Mouse (Mus musculus) frontal cortex, postnatal 14 days (tissue): ENCODE data around the gene Caskin2.

Experiments used
- DNase-seq, 2 experiments: peaks; one replicate each; pipeline ENCODE4 v3.0.0; 2022; ENCODE audit warnings: low spot score in 2 of 2

Caskin2 gene

DNA sequence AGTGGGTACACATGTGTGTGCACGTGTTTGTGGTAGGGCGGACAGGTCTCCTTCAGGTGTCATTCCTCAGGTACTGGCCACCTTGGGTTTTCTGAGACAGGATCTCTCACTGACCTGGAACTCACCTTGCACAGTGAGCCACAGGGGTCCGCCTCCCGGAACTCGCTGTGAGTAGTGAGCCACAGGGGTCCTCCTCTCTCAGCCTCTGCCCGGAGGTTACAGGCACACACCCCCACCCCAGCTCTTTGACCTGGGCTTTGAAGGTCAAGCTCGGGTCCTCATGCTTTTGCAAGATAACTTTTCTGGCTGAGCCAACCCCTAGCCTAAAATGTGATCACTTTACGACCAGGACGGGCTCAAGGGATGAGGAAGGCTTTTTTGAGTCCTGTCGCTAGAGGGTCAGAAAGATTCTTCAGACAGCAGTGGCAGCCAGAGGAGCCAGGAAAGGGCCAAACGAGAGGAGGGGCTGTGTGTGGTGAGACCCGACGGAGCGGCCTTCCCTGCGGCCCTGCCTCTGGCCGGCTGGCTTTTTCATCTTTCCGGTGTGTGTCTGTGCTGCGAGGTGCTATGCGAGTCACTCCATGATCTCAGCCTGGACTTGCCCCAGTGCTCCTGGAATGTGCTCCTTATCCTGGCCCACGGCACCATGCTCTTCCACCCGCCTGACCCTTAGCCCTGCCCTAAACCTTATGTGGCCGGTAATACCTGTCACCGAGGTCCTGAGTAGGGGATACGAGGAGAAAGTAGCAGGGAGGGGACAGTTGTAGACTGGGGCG is 17.3 kb upstream of the Caskin2 start:
- DNase-seq: no peak

DNA sequence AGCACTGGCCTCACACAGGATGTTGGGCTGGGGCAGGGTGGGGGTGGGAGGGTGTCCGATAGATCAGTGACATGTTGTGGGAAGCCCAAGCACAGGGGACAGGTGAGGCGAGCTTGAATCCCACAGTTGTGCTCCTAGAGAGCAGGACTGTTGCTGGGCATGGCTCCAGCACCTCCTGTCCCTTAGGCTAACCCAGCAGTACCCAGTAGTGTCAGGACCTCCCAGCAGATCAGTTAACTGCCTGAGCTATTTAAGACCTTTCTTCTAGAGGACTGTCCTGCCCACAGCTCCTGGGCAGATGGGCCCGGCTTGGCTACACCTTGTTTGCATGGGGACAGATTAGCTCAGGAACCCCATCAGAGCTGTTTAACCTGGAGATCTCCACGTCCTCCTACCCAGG is 15.6 kb upstream of the Caskin2 start:
- DNase-seq: no peak

DNA sequence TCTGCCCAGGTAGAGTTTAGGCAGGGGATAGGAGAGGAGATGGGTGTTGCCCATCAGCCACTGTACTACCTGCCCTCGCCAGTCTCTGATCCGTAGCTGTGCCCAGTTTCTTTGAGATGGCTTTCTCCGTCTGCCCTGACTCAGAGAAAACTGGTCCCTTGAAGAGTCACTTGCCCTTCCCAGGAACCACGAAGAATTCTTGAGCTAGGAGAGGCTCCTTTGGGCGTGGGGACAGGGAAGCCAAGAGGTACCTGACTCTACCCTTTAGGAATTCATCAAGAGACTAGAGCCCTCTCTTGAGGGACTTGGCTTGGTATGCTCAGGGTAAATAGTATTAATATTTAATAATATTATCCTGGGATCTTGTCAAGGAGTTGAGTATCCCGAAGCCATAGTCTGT is 14.2 kb upstream of the Caskin2 start:
- no peak for DNase-seq

DNA sequence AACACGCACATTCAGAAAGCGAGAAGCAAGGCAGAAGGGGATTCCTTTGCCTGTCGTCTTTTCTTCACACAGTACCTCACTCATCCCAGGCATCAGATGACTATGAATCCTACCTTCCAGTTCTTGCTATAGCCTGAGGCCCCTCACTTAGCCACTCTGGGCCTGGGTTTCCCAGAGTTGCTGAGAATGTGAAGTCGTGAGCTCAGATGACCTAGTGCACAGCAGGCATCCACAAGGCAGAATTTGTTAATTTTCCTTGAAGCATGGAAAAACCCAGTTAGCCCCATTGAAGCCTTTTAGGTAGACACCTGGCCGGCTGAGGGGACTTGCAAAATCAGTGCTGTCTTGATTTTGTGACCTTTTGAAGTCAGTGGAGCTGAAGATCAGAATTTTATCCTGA is 13.0 kb upstream of the Caskin2 start:
- DNase-seq: no peak

DNA sequence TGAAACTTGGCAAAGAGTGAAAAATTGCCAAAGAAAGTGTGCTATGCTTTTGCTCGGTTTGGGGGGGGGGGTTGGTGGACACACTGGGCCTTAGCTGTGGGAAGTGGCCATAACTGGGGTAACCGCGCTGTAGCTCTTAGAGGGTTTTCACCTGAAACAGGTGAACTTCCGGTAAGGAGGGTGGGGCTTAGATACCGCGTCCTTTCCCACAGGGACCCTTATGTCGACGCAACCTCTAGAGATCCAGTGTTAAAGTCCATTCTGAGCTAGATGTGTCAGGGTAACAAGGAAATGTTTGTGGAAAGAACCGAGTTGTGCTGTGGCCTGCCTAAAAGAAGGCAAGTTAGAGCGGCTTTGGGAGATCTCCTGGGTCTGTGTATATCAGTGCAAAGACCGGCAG is 11.4 kb upstream of the Caskin2 start:
- no peak for DNase-seq

DNA sequence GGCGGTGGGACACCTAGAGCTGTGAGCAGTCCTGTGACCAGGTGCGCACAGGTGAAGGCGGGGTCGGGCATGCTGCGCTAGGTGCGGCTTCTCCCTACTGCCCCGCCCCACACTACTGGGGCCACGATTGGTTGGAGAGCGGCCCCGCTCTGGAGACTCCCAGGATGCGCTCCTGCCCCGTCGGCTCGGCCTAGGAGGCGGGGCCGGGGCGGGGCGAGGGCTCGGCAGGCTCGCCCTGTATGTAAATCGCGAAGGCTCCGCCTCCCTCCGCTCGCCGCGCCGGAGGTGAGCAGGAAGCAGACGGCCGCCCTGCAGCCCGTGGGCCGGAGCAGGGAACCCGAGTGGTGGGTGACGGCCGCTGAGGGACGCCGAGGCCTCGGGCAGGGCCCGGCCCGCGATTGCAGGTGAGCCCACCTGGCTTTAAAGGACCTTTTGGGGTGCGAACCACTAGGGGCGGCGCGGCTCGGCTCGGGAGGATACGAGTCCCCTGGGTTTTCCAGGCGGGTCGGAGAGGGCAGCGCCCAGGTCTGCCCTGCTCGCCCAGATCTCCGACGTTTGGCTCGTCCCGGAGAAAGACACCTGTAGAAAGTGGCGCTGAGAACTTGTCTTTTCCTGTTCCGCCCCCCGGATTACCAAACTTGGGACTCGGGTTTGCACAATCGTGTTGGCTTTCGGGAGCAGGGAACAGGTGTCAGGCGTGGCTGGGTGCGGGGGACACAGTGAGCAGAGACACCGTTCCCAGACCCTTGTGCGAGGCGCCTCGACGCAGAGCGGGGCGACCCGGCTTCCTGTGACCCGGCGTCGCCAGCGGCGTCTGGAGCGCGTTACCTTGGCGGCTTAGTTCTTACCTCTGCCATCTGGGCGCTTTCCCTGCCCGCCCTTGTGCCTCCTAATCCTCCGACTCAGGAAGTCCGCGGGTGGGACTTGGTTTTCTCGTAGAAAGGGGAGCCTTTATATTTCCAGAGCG is 10.6 kb upstream of the Caskin2 start, which contains the start of gene Llgl2:
Gene Llgl2, plus strand, starts transcription at position 276 of the 967 bp plus-strand sequence.
- DNase-seq: no peak

DNA sequence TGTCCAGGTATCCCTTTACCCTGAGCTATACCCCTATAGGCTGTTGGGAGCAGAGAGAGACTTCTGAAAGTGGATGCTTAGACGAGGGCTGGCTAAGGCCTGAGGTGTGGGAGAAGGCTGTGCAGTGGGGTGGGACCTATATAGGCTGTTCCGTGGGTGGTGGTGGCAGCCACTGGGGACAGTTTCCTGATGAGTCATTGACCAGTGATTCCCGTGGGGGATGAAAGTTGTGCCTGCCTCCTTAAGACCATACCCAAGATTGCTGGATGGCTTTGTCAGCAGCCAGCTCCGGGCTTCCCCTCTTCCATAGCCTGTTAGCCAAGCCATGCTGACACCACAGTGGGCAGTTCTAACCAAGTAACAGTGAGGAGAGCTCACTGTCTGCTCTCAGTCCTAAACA is 7.6 kb upstream of the Caskin2 start:
- no peak for DNase-seq

DNA sequence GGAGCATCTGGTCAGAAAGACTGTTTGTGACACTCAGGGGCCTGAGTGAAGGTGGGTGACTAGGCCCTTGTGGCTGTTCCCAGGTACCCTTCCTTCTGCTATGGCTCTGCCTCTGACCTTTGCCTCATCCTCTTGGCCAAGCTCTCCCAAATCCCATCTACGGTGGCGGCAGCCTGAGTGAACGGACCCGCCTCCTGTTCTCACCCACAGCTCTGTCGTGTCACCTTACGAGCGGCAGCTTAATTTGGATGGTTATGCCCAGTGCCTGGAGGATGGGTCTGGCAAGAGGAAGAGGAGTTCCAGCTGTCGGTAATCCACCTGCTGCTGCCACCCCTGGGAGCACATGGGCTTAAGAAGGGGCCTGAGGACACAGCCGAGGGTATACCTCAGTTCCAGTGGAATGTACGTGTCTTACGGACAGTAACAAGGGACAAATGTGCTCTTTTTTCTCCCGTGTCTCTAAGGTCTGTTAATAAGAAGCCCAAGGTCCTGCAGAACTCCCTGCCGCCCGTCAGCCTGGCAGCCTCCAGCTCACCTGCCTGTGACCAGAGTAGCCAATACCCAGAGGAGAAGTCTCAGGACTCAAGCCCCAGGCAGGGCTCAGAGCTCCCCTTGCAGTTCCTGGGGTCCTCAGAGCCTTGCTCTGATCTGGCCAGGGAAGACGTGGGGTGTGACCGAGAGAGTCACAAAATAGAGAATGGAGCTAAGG is 6.6 kb upstream of the Caskin2 start:
- no peak for DNase-seq

DNA sequence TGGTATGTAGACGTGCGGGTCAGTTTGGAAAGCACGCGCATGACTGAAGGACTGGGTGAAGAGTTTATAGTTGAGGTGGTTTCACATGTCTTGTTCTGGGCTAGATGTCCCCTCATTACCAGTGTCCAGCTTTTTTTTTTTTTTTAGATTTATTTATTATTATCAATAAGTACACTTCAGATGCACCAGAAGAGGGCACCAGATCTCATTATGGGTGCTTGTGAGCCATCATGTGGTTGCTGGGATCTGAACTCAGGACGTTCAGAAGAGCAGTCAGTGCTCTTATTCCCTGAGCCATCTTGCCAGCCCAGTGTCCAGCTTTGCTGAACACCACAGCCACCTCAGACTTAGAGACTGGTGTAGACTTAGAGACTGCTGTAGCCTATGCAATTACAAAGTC is 3.9 kb upstream of the Caskin2 start:
- no peak for DNase-seq

DNA sequence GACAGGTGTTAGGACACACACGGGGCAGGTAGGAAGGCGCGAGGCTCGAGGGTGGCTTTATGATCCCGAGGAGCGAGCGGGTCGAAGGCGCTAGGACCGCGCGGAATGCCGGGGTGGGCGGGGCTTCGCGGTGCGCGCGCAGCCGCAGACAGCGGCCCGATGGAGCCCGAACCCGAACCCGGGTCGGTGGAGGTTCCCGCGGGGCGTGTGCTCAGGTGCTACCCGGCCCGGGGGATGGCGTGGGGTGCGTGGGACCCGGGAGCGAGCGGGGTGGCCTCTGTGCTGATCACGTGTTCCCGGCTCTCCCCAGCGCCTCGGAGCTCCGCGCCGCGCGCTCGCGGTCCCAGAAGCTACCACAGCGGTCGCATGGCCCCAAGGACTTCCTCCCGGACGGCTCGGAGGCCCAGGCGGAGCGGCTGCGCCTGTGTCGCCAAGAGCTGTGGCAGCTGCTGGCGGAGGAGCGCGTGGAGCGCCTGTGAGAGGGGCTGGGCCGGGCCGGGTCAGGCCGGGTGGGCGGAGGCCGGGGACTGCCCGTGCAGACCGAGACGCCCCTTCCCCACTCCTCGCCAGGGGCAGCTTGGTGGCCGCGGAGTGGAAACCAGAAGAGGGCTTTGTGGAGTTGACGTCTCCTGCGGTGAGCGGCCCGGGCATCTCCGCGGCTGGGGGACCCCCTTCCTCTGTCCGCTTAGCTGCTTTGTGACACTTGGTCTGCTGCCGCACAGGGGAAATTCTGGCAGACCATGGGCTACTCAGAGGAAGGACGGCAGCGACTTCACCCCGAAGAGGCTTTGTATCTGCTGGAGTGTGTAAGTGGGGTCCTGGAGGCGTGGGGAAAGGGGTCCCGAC is 1.4 kb upstream of the Caskin2 start, which contains the start of gene Tsen54:
Gene Tsen54, plus strand, starts transcription at position 120 of the 846 bp plus-strand sequence.
- DNase-seq: peak in 1 of 2 experiments; percentile 77

DNA sequence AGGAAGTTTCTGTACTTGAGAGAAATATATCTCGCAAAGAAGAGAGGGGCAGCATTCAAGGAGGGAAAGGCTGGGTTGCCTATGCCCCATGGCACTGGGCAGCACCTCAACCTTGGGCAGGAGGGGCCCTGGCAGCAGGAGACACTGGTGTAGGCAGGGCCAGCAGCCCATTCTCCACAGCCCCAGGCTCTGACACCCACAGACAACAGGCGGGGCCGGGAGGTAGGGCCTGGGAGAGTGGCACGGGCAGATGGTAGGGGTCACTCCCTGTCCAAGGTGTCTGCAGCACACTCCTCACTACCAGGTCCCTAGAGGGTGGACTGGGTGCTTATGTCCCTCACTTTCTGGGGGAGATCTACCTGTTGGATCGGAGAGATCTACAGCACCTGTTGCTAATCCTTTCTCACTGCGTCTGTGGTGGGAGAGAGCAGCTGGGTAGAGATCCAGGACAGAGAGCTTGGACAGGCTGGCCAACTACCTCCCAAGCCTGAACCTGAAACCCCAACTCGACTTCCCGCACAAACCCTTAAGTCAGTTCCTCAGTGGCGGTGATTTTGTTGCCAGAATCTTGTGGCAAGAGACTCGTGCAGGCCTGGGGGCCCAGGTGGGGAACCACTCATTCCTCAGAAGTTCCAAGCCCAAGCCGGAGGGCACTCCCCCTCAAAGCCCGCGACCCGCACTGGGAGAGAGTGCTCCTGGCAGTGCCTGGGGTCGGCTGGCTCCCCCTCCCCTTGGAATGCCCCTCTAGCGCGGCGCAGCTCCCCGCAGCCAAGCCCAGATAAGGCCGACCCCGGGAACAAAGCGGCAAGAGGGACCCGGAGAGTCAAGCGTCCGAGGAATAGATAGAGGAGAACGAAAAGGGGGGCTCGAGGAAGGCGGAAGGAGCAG is 662 bp downstream of the Caskin2 start:
- DNase-seq: no peak

DNA sequence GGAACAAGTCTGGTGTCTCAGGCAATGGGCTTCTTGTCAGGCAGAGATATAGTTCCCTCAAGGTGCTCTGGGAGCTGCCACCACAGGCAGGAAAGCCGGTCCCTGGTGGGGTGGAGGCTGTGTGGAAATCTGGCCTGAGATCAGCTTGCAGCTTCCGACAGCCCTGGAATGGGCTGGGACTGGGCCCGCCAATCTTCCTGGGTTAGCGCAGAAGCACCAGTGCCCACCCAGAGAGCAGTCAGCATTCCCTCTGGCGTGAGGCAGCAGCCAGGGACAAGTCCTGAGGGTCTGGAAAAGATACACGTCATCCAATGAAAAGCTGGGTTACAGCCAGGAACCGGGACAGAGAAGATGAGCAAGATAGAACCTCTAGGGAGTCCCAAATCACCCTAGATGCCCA is 1.3 kb downstream of the Caskin2 start:
- no peak for DNase-seq

DNA sequence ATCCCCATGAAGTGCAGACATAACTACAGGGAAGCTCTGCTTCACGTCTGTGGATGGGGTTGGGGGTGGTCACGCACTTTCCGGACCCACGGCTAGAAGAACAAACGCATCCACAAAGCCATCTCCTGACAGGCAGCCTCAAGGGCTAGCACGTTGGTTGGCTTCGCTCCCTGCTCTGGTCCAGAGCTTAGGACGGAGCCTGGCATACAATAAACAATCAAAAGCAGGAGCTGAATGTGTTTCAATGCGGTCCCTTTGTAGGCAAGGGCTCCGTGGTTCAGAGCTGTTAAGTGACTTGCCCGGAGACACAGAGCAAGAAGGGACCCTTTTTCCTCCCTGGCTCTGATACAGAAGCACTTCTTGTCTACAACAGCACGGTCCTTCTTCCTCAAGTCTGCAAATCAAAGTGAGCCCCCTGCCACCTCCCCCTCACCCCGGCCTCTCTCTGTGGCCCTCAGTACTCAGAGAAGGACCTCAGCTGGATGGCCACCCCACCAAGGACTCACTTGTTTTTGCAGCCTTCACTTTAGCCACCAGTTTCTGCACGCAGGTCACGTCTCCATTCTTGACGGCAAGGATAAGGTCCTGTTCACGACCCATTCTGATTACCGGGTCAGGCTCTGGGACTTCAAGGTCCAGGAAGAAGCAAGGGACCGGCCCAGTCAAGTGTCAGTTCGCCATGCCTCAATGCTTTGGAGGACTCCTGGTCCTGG is 1.9 kb downstream of the Caskin2 start:
- no peak for DNase-seq

DNA sequence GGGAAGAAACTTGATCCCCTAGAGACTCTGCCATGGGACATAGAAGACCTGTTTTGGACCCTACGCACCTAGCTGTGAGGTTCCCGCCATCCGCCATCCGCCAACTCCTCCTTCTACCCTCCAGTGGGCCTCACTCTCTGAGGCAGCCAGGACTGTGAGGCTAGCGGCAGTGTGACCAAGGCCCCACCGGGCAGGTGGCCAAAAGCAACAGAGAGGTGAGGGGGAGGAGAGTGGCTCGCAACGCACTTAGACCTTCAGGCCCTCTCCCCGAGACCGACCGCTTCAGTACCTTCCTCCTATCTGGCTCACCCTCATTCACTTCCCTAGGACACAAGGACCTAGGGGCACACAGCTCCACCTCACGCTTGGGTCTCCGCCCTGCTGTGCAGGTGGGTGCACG is 3.1 kb downstream of the Caskin2 start:
- no peak for DNase-seq

DNA sequence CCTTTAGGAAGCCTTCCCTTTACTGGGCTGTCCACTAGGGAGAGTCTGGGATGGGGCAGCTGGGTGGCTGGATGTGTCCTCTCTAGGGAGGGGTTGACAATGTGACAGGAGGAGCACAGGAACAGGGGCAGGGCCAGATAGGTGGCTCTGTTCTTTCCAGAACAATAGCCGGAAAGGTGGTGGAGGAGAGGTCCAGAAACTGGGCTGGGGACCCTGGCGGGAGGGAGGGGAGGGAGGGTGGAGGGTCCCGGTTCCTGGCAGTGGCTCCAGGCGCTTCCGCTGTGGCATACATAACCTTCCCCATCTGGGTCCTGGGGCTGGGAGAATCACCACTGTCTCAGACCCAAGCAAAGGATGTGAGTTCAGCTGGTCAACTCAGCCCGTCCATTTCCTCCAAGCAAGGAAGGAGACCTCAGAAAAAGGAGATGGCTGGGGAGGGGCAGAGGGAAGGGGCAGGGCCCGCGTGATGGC is 4.1 kb downstream of the Caskin2 start:
- DNase-seq: no peak

DNA sequence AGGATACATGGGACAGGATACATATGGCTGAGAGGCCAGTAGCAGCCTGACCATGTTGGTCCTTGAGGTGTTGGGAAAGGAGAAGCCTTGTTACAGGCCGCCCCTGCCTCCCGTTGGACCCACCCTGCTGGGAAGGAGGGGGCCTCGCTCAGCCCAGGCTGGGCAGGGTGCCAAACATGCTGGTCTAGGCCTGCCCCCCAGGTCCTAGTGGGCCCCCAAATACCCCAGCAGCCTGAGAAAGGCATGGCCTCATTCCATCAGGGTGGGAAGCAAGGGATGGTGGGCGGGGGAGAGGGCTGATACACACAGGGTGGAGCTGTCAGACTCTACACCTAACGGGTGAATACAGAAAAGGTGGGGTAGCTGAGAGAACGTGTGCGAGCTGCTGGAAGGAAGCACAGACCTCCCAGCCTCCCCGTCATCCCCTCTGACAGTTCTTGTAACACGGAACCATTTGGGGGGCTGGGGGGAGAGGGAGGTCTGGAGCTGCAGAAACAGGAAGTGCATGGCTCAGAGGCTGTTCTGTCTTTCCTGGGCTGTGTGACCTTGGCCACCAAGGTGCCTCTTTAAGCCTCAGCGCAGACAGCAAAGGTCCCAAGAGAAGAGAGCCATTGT is 4.6 kb downstream of the Caskin2 start:
- DNase-seq: no peak

DNA sequence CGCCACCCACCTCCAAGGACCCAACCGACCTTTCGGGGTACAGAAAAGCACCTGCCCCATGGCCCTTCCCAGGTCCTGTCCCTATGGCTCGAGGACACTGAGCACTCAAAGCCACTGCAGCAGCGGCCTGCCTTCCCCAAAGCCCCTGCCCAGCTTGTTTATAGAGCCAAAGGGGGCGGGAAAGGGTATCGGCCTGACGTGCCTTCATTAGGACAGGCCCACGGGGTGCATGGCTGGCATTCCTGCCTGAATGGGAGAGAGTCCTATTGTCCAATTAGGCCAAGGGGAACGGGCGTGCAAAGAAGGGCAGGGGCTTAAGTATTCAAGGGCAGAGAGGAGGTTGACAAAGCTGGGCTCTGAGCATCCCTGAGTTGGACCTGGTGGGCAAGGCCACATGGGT is 5.5 kb downstream of the Caskin2 start:
- no peak for DNase-seq

DNA sequence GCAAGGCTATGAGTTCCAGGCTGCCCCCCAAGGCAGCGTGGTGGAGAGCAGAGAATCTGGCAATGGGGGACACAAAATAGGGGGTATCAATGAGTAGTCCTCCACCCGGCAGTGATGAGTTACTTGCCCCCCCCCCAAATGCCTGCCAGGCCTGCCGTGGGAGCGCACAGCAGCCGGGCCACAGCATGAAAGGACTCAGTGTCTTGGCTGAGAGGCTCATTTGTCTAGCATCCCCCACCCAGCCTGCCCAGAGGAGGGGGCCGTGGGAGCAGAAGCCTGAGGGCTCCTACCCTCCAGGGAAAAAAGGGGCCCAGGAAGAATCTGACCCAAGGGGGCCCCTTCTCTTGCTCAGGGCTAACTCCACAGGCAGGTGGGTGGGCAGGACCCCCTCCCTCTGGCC is 6.1 kb downstream of the Caskin2 start:
- DNase-seq: no peak

DNA sequence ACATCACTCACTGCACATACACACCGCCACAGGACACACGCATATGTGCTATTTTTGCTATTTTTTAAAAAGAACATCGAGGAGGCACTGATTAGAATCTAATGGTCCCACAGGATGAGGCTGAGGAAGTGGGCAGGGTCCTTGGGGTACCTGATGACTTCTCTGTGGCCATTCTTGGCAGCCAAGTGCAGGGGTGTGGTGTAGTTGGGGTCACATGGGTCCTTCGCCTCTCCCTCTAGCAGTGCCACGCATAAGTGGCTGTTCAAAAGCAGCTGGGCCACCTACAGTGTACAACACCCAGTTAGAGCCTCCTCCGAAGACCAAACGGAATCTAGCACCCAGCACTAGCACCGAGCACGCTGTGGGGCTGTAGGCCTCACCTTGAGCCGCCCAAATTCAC is 7.3 kb downstream of the Caskin2 start:
- DNase-seq: no peak
